Mouse (Mus musculus): Measurements from ENCODE around the gene Tbx19. TPM values are rescaled to one million over a fixed set of nuclear protein-coding genes. Genes with fewer than 3 reads are reported as not detected.
A peak's percentile ranks its signal among the peaks of the same experiment; 100 is the strongest.

Tbx19 gene
- polyA plus RNA-seq, 1 experiment from 2014 or later = not detected

DNA sequence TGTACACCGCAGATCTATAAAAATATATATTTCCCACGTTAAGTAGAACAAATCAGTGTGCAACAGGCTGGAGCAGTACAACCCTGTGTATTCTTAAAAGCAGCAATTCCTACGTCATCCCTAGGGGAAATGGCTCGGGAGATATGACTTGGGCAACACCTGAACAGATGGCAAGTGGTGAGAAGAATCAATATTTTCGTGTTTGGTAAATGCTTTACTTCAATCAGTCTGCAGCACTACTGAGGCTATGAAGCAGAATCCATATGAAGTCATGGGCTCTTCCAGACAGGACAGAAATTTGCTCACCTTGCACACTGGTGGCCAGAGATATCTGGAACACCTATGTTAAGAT is 34.1 kb upstream of the Tbx19 start:
- ATAC-seq (ENCODE audit: low FRiP score, low TSS enrichment) = peak; percentile 9; the same call in 1 of the 2 replicates
- H3K27ac ChIP-seq (ENCODE audit: low read depth, low read length) = peak overlapping the region; percentile 77; the same call in 1 of the 2 replicates
- peak overlapping the region; percentile 79 for H3K4me3 ChIP-seq (ENCODE audit: low read length)
- peak overlapping the region; percentile 74; the same call in 1 of the 2 replicates for H3K9ac ChIP-seq (ENCODE audit: low read depth, low read length)
- H3K27me3 ChIP-seq (ENCODE audit: control insufficient read depth, insufficient read depth, low read length) = no peaks in the 10 kb centered on the region
- H3K9me3 ChIP-seq (ENCODE audit: control insufficient read depth, low read length) = no peaks in the 10 kb centered on the region
- H3K36me3 ChIP-seq (ENCODE audit: control insufficient read depth, insufficient read depth, low read length) = no peaks in the 10 kb centered on the region
- 0 out of 2 replicates have a peak, but pooled peaks cover 5% of the 10 kb centered on the region for H3K4me1 ChIP-seq (ENCODE audit: control insufficient read depth, insufficient read depth, low read length)
- peak overlapping the region; percentile 78 for H3K4me2 ChIP-seq (replicated peaks; ENCODE audit: low read depth, low read length)
- 15% methylated on average over 5 of the region's 5 CpGs for WGBS

DNA sequence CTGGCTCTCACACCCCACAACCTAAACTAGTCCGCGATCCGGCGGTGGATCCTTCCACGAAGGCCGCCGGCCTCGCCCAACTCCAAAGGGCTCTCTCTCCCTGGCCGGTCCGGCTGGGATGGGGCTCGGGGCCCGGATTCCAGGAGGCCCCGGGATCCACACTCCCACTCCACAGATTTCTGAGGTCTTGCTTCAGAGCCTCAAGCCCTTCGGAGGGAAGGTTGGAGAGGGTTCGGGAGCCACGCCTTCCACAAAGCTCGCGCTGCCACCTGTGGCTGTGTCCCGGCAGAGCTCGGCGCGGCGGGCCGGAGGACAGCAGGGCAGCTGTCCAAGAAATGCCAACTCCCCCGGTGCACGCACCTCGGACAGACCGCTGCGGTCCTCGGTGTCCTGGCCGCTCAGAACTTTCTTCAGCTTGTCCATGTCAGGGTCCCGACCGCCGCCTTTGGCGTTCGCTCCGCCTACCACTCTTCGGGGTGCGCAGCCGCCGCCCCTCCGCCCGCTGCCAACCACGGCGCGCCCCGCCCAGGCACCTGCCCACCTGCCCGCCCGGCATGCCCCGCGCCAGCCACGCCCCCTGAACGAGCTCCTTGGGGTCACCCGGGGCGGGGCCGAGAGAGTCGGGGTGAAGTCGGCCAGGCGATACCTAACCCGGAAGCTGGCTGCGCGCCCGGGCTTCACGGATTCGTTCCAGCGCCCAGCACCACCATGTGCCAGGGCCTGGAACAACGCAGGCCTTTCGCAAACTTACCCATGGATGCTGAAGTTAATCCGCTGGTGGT is 33.5 kb upstream of the Tbx19 start, which contains the start of gene Sft2d2:
Gene Sft2d2 (minus strand): TSS at position 559 of the 782 bp plus-strand sequence.
- ATAC-seq (ENCODE audit: low FRiP score, low TSS enrichment) = peak; percentile 93
- 1% methylated on average over 63 of the region's 69 CpGs for WGBS
- Histone ChIP-seq H3K4me1 (ENCODE audit: control insufficient read depth, insufficient read depth, low read length) (peaks cover 7% of the 10 kb centered on the region), H3K4me3 (ENCODE audit: low read length) (peak within 1 kb of the TSS; percentile 79), H3K4me2 (replicated peaks; ENCODE audit: low read depth, low read length) (peak within 1 kb of the TSS; percentile 78), H3K9ac (ENCODE audit: low read depth, low read length) (peak within 1 kb of the TSS; percentile 74), H3K27me3 (ENCODE audit: control insufficient read depth, insufficient read depth, low read length) (no peaks in the 10 kb centered on the region), H3K36me3 (ENCODE audit: control insufficient read depth, insufficient read depth, low read length) (no peaks in the 10 kb centered on the region), H3K9me3 (ENCODE audit: control insufficient read depth, low read length) (no peaks in the 10 kb centered on the region), H3K27ac (ENCODE audit: low read depth, low read length) (peak within 1 kb of the TSS; percentile 77)

- WGBS = 6% methylated on average over 7 of the region's 7 CpGs
- Histone ChIP-seq H3K4me2 (replicated peaks; ENCODE audit: low read depth, low read length) (peak overlapping the region; percentile 78), H3K27me3 (ENCODE audit: control insufficient read depth, insufficient read depth, low read length) (no peaks in the 10 kb centered on the region), H3K4me3 (ENCODE audit: low read length) (peak overlapping the region; percentile 79), H3K9me3 (ENCODE audit: control insufficient read depth, low read length) (no peaks in the 10 kb centered on the region), H3K36me3 (ENCODE audit: control insufficient read depth, insufficient read depth, low read length) (no peaks in the 10 kb centered on the region), H3K4me1 (ENCODE audit: control insufficient read depth, insufficient read depth, low read length) (peaks cover 12% of the 10 kb centered on the region), H3K9ac (ENCODE audit: low read depth, low read length) (peak overlapping the region; percentile 74), H3K27ac (ENCODE audit: low read depth, low read length) (peak overlapping the region; percentile 77)
- ATAC-seq (ENCODE audit: low FRiP score, low TSS enrichment) = no peak
These were observed 32.9 kb upstream of the Tbx19 start for GRCm38 (mm10) chr1:165193426-165193825.

DNA sequence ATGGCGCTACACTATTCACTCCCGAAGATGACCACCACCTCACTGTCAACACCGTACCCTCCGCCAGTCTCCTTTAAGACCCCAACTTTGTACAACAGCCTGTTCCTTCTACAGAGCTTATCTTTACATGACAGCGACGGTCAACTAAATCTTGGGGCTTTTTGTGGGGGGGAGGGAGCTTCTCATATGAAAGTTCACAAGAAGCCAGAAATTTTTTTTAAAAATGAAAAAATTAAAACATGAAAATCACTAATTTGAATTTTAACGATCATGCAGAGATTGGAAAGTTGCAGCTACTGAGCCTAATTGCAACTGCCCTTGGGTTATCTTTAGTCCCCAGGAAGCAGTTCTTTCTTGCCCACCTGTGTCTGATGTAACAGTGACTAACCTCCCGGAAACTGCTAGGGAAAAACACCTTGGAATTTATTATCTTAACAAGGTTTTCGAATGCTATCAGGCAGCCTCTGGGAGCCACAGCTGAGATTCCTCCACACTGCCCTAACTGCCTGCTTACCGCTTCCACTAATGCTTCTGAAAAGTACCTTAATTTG is 32.2 kb upstream of the Tbx19 start:
- Histone ChIP-seq H3K4me2 (replicated peaks; ENCODE audit: low read depth, low read length) (peak overlapping the region; percentile 78), H3K4me1 (ENCODE audit: control insufficient read depth, insufficient read depth, low read length) (peaks cover 12% of the 10 kb centered on the region), H3K9ac (ENCODE audit: low read depth, low read length) (no peak overlapping the region), H3K9me3 (ENCODE audit: control insufficient read depth, low read length) (no peaks in the 10 kb centered on the region), H3K27ac (ENCODE audit: low read depth, low read length) (no peak overlapping the region), H3K4me3 (ENCODE audit: low read length) (peak overlapping the region; percentile 79; the same call in 1 of the 2 replicates), H3K27me3 (ENCODE audit: control insufficient read depth, insufficient read depth, low read length) (no peaks in the 10 kb centered on the region), H3K36me3 (ENCODE audit: control insufficient read depth, insufficient read depth, low read length) (no peaks in the 10 kb centered on the region)
- no peak for ATAC-seq (ENCODE audit: low FRiP score, low TSS enrichment)
- WGBS = 58% methylated on average over 10 of the region's 10 CpGs

GRCm38 (mm10) chr1:165192102-165192501 is 31.5 kb upstream of the Tbx19 start:
- peaks cover 12% of the 10 kb centered on the region for H3K4me1 ChIP-seq (ENCODE audit: control insufficient read depth, insufficient read depth, low read length)
- 83% methylated on average over 4 of the region's 4 CpGs for WGBS
- no peaks in the 10 kb centered on the region for H3K36me3 ChIP-seq (ENCODE audit: control insufficient read depth, insufficient read depth, low read length)
- H3K4me3 ChIP-seq (ENCODE audit: low read length) = no peak overlapping the region
- H3K9ac ChIP-seq (ENCODE audit: low read depth, low read length) = no peak overlapping the region
- no peaks in the 10 kb centered on the region for H3K27me3 ChIP-seq (ENCODE audit: control insufficient read depth, insufficient read depth, low read length)
- no peak overlapping the region for H3K27ac ChIP-seq (ENCODE audit: low read depth, low read length)
- H3K9me3 ChIP-seq (ENCODE audit: control insufficient read depth, low read length) = no peaks in the 10 kb centered on the region
- ATAC-seq (ENCODE audit: low FRiP score, low TSS enrichment) = no peak
- H3K4me2 ChIP-seq (replicated peaks; ENCODE audit: low read depth, low read length) = no peak overlapping the region

GRCm38 (mm10) chr1:165191611-165192010 is 31.0 kb upstream of the Tbx19 start:
- Histone ChIP-seq H3K27ac (ENCODE audit: low read depth, low read length) (no peak overlapping the region), H3K9ac (ENCODE audit: low read depth, low read length) (no peak overlapping the region), H3K9me3 (ENCODE audit: control insufficient read depth, low read length) (no peaks in the 10 kb centered on the region), H3K27me3 (ENCODE audit: control insufficient read depth, insufficient read depth, low read length) (no peaks in the 10 kb centered on the region), H3K36me3 (ENCODE audit: control insufficient read depth, insufficient read depth, low read length) (peaks cover 3% of the 10 kb centered on the region; the same call in 1 of the 2 replicates), H3K4me1 (ENCODE audit: control insufficient read depth, insufficient read depth, low read length) (peaks cover 12% of the 10 kb centered on the region), H3K4me2 (replicated peaks; ENCODE audit: low read depth, low read length) (no peak overlapping the region), H3K4me3 (ENCODE audit: low read length) (no peak overlapping the region)
- ATAC-seq (ENCODE audit: low FRiP score, low TSS enrichment) = no peak
- 85% methylated on average over 13 of the region's 13 CpGs for WGBS

GRCm38 (mm10) chr1:165190571-165191273 is 30.1 kb upstream of the Tbx19 start:
- H3K27ac ChIP-seq (ENCODE audit: low read depth, low read length) = no peak overlapping the region

DNA sequence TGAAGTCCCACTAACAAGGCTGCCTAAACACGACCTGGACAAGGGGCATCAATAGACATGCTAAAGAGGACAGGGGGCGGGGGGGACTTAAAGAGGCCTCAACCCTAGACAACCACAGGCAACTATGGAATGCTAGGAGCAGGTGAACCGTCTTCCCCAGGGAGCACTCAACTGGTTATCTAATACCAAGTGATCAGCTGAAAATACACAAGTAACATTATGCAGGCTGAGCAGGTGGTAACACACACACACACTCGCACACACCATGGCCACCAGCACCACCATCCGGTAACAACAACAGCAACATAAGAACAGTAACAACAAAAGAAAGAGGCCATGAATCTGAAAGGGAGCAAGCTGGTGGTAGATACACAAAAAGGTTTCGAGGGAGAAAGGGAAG is 29.5 kb upstream of the Tbx19 start:
- Histone ChIP-seq H3K9ac (ENCODE audit: low read depth, low read length) (no peak overlapping the region), H3K27ac (ENCODE audit: low read depth, low read length) (no peak overlapping the region), H3K36me3 (ENCODE audit: control insufficient read depth, insufficient read depth, low read length) (peaks cover 3% of the 10 kb centered on the region; the same call in 1 of the 2 replicates), H3K9me3 (ENCODE audit: control insufficient read depth, low read length) (no peaks in the 10 kb centered on the region), H3K4me2 (replicated peaks; ENCODE audit: low read depth, low read length) (no peak overlapping the region), H3K27me3 (ENCODE audit: control insufficient read depth, insufficient read depth, low read length) (no peaks in the 10 kb centered on the region), H3K4me3 (ENCODE audit: low read length) (no peak overlapping the region), H3K4me1 (ENCODE audit: control insufficient read depth, insufficient read depth, low read length) (peaks cover 12% of the 10 kb centered on the region)
- ATAC-seq (ENCODE audit: low FRiP score, low TSS enrichment) = no peak
- WGBS = 78% methylated on average over 6 of the region's 6 CpGs

More at GRCm38 (mm10) chr1:165190571-165191273, 30.1 kb upstream of the Tbx19 start:
- no peak for ATAC-seq (ENCODE audit: low FRiP score, low TSS enrichment)
- Histone ChIP-seq H3K4me3 (ENCODE audit: low read length) (no peak overlapping the region), H3K36me3 (ENCODE audit: control insufficient read depth, insufficient read depth, low read length) (peaks cover 3% of the 10 kb centered on the region; the same call in 1 of the 2 replicates), H3K9ac (ENCODE audit: low read depth, low read length) (no peak overlapping the region), H3K4me2 (replicated peaks; ENCODE audit: low read depth, low read length) (no peak overlapping the region), H3K4me1 (ENCODE audit: control insufficient read depth, insufficient read depth, low read length) (peaks cover 12% of the 10 kb centered on the region), H3K9me3 (ENCODE audit: control insufficient read depth, low read length) (no peaks in the 10 kb centered on the region), H3K27me3 (ENCODE audit: control insufficient read depth, insufficient read depth, low read length) (no peaks in the 10 kb centered on the region)
- WGBS = 92% methylated on average over 10 of the region's 10 CpGs
